Mouse (Mus musculus) lung, embryonic 15.5 days (tissue): ENCODE results near the gene Olfr38. TPM values are rescaled to one million over a fixed set of nuclear protein-coding genes. Genes with fewer than 3 reads are reported as not detected.

Experiments used
- ATAC-seq: fragments of 200-750 bp; cut with Nextera tagmentation; 2 replicates; pipeline ENCODE4 v1.8.0; 2017; ENCODE audit warnings: moderate number of reproducible peaks, borderline replicate concordance; ENCODE audit not compliant: low FRiP score, low TSS enrichment; ENCODE audit errors: extremely low read depth
- H3K27ac ChIP-seq: fragments of 300-500 bp; sonication (generic); 2 replicates; pipeline ENCODE4 v1.5.1; 2015; ENCODE audit warnings: moderate library complexity, mild to moderate bottlenecking, inconsistent platforms
- H3K27me3 ChIP-seq: fragments of 300-500 bp; sonication (generic); 2 replicates; pipeline ENCODE4 v1.6.1; 2015; ENCODE audit warnings: inconsistent platforms
- H3K36me3 ChIP-seq: fragments of 300-500 bp; sonication (generic); 2 replicates; pipeline ENCODE4 v1.6.1; 2015; ENCODE audit warnings: inconsistent platforms
- H3K4me1 ChIP-seq: fragments of 300-500 bp; sonication (generic); 2 replicates; pipeline ENCODE4 v1.6.1; 2015; ENCODE audit warnings: inconsistent platforms
- H3K4me2 ChIP-seq: fragments of 300-500 bp; sonication (generic); 2 replicates; pipeline ENCODE4 v1.6.1; 2015; ENCODE audit warnings: inconsistent platforms, mild to moderate bottlenecking, moderate library complexity
- H3K4me3 ChIP-seq: fragments of 300-500 bp; sonication (generic); 2 replicates; pipeline ENCODE4 v1.5.1; 2015; ENCODE audit warnings: mild to moderate bottlenecking, inconsistent platforms
- H3K9ac ChIP-seq: fragments of 300-500 bp; sonication (generic); 2 replicates; pipeline ENCODE4 v1.6.1; 2015; ENCODE audit warnings: inconsistent platforms
- H3K9me3 ChIP-seq: fragments of 300-500 bp; sonication (generic); 2 replicates; pipeline ENCODE4 v1.6.1; 2016; ENCODE audit warnings: inconsistent platforms
- WGBS: fragments of 180-500 bp; shearing (Covaris S2); methylation state at CpG from one replicate; pipeline ENCODE4 v1.1.7; 2015; 5-methylcytosine and 5-hydroxymethylcytosine counted together
- polyA plus RNA-seq: library from polyadenylated mRNA; unstranded; fragments of >200 nt; fragmentation: Nextera tagmentation; extraction: Ambion mirVana; gene quantifications from 2 replicates; pipeline ENCODE4 v1.2.1, GENCODE M21; 2015

The Olfr38 gene
- not detected in 2 replicates for polyA plus RNA-seq

GRCm38 (mm10) chr6:42756104-42756503 is at the start of gene Olfr38:
Gene Olfr38, plus strand, starts transcription at chr6:42756404.
- Histone ChIP-seq H3K27me3 (no peaks in the 10 kb centered on the region), H3K9ac (no peak within 1 kb of the TSS), H3K4me3 (no peak within 1 kb of the TSS), H3K27ac (no peak within 1 kb of the TSS), H3K9me3 (no peaks in the 10 kb centered on the region), H3K4me1 (no peaks in the 10 kb centered on the region), H3K4me2 (no peak within 1 kb of the TSS), H3K36me3 (no peaks in the 10 kb centered on the region)
- no peak for ATAC-seq
- 61% methylated on average over 1 of the region's 1 CpGs for WGBS

- WGBS = 1% methylated on average over 28 of the region's 28 CpGs
- H3K27me3 ChIP-seq = no peaks in the 10 kb centered on the region
- H3K9ac ChIP-seq = peak within 1 kb of the TSS; percentile 78
- no peaks in the 10 kb centered on the region for H3K36me3 ChIP-seq
- H3K9me3 ChIP-seq = no peaks in the 10 kb centered on the region
- peak within 1 kb of the TSS; percentile 83 for H3K4me2 ChIP-seq
- H3K4me3 ChIP-seq = peak within 1 kb of the TSS; percentile 86
- peak within 1 kb of the TSS; percentile 90 for H3K27ac ChIP-seq
- peak; percentile 100 for ATAC-seq
- 0 out of 2 replicates have a peak, but pooled peaks cover 4% of the 10 kb centered on the region for H3K4me1 ChIP-seq
These were observed 46.7 kb upstream of the Olfr38 start, which contains the start of gene Tcaf1 for GRCm38 (mm10) chr6:42709291-42710211. Gene Tcaf1, minus strand, starts transcription at chr6:42710088.

- Histone ChIP-seq H3K27ac (no peak overlapping the region), H3K36me3 (no peaks in the 10 kb centered on the region), H3K27me3 (no peaks in the 10 kb centered on the region), H3K9me3 (no peaks in the 10 kb centered on the region), H3K4me2 (no peak overlapping the region), H3K4me1 (no peaks in the 10 kb centered on the region), H3K9ac (no peak overlapping the region), H3K4me3 (no peak overlapping the region)
- WGBS = 48% methylated on average over 8 of the region's 8 CpGs
- ATAC-seq = no peak
These were observed 41.5 kb upstream of the Olfr38 start for GRCm38 (mm10) chr6:42714668-42715067.

- ATAC-seq = no peak
- Histone ChIP-seq H3K27ac (no peak overlapping the region), H3K36me3 (no peaks in the 10 kb centered on the region), H3K9me3 (no peaks in the 10 kb centered on the region), H3K4me2 (no peak overlapping the region), H3K4me3 (no peak overlapping the region), H3K9ac (no peak overlapping the region), H3K4me1 (no peaks in the 10 kb centered on the region), H3K27me3 (no peaks in the 10 kb centered on the region)
These were observed 38.2 kb upstream of the Olfr38 start for GRCm38 (mm10) chr6:42717973-42718372.

GRCm38 (mm10) chr6:42739071-42739470 is 17.1 kb upstream of the Olfr38 start, which contains the start of gene Olfr453:
Gene Olfr453, plus strand, starts transcription at chr6:42739371.
- Histone ChIP-seq H3K27me3 (no peaks in the 10 kb centered on the region), H3K36me3 (no peaks in the 10 kb centered on the region), H3K27ac (no peak within 1 kb of the TSS), H3K4me3 (no peak within 1 kb of the TSS), H3K9ac (no peak within 1 kb of the TSS), H3K4me2 (no peak within 1 kb of the TSS), H3K4me1 (no peaks in the 10 kb centered on the region), H3K9me3 (no peaks in the 10 kb centered on the region)
- WGBS = 91% methylated on average over 1 of the region's 1 CpGs
- ATAC-seq = no peak

- 66% methylated on average over 5 of the region's 5 CpGs for WGBS
- H3K4me1 ChIP-seq = no peaks in the 10 kb centered on the region
- H3K9ac ChIP-seq = no peak overlapping the region
- H3K27ac ChIP-seq = no peak overlapping the region
- no peaks in the 10 kb centered on the region for H3K36me3 ChIP-seq
- H3K9me3 ChIP-seq = no peaks in the 10 kb centered on the region
- H3K4me3 ChIP-seq = no peak overlapping the region
- no peak overlapping the region for H3K4me2 ChIP-seq
- ATAC-seq = no peak
- no peaks in the 10 kb centered on the region for H3K27me3 ChIP-seq
These were observed 13.9 kb upstream of the Olfr38 start for GRCm38 (mm10) chr6:42742303-42742702.

GRCm38 (mm10) chr6:42747846-42748245 is 8.4 kb upstream of the Olfr38 start:
- ATAC-seq = no peak
- Histone ChIP-seq H3K4me3 (no peak overlapping the region), H3K9ac (no peak overlapping the region), H3K27ac (no peak overlapping the region), H3K4me2 (no peak overlapping the region), H3K9me3 (no peaks in the 10 kb centered on the region), H3K27me3 (no peaks in the 10 kb centered on the region), H3K36me3 (no peaks in the 10 kb centered on the region), H3K4me1 (no peaks in the 10 kb centered on the region)

- no peak overlapping the region for H3K4me2 ChIP-seq
- H3K9me3 ChIP-seq = no peaks in the 10 kb centered on the region
- 74% methylated on average over 1 of the region's 1 CpGs for WGBS
- no peak overlapping the region for H3K27ac ChIP-seq
- H3K9ac ChIP-seq = no peak overlapping the region
- no peak for ATAC-seq
- H3K4me3 ChIP-seq = no peak overlapping the region
- no peaks in the 10 kb centered on the region for H3K4me1 ChIP-seq
- no peaks in the 10 kb centered on the region for H3K27me3 ChIP-seq
- H3K36me3 ChIP-seq = no peaks in the 10 kb centered on the region
These were observed 20.9 kb downstream of the Olfr38 start for GRCm38 (mm10) chr6:42777066-42777465.

- no peaks in the 10 kb centered on the region for H3K27me3 ChIP-seq
- H3K36me3 ChIP-seq = no peaks in the 10 kb centered on the region
- no peak within 1 kb of the TSS for H3K9ac ChIP-seq
- no peaks in the 10 kb centered on the region for H3K4me1 ChIP-seq
- no peak within 1 kb of the TSS for H3K4me3 ChIP-seq
- H3K4me2 ChIP-seq = no peak within 1 kb of the TSS
- H3K27ac ChIP-seq = no peak within 1 kb of the TSS
- no peak for ATAC-seq
- H3K9me3 ChIP-seq = no peaks in the 10 kb centered on the region
These were observed 28.6 kb downstream of the Olfr38 start, which contains the start of gene Olfr452 for GRCm38 (mm10) chr6:42784793-42785192. Gene Olfr452, plus strand, starts transcription at chr6:42785093.

- H3K4me1 ChIP-seq = no peaks in the 10 kb centered on the region
- no peak overlapping the region for H3K4me3 ChIP-seq
- H3K4me2 ChIP-seq = no peak overlapping the region
- H3K36me3 ChIP-seq = no peaks in the 10 kb centered on the region
- no peak overlapping the region for H3K27ac ChIP-seq
- no peak for ATAC-seq
- WGBS = 42% methylated on average over 4 of the region's 4 CpGs
- no peak overlapping the region for H3K9ac ChIP-seq
- H3K9me3 ChIP-seq = no peaks in the 10 kb centered on the region
- no peaks in the 10 kb centered on the region for H3K27me3 ChIP-seq
These were observed 34.2 kb downstream of the Olfr38 start for GRCm38 (mm10) chr6:42790247-42790948.

- Histone ChIP-seq H3K9ac (no peak overlapping the region), H3K4me1 (no peaks in the 10 kb centered on the region), H3K4me3 (no peak overlapping the region), H3K27me3 (no peaks in the 10 kb centered on the region), H3K9me3 (no peaks in the 10 kb centered on the region), H3K4me2 (no peak overlapping the region), H3K27ac (no peak overlapping the region), H3K36me3 (no peaks in the 10 kb centered on the region)
- no peak for ATAC-seq
- 69% methylated on average over 9 of the region's 9 CpGs for WGBS
These were observed 34.8 kb downstream of the Olfr38 start for GRCm38 (mm10) chr6:42790949-42791556.

GRCm38 (mm10) chr6:42794982-42795381 is 38.8 kb downstream of the Olfr38 start:
- no peaks in the 10 kb centered on the region for H3K4me1 ChIP-seq
- no peak overlapping the region for H3K4me2 ChIP-seq
- WGBS = 83% methylated on average over 3 of the region's 3 CpGs
- no peaks in the 10 kb centered on the region for H3K27me3 ChIP-seq
- no peaks in the 10 kb centered on the region for H3K9me3 ChIP-seq
- H3K36me3 ChIP-seq = no peaks in the 10 kb centered on the region
- H3K4me3 ChIP-seq = no peak overlapping the region
- no peak overlapping the region for H3K27ac ChIP-seq
- H3K9ac ChIP-seq = no peak overlapping the region
- no peak for ATAC-seq
